Mouse (Mus musculus) embryonic facial prominence, embryonic 10.5 days (tissue): ENCODE results near the gene Ccdc103. TPM values are rescaled to one million over a fixed set of nuclear protein-coding genes. Genes with fewer than 3 reads are reported as not detected.

ENCODE experiments used
- DNase-seq: peaks from one replicate; pipeline ENCODE4 v3.0.0-alpha.2; 2017; ENCODE audit warnings: low spot score
- H3K27ac ChIP-seq: fragments of 300-500 bp; sonication (generic); replicated peaks from 2 replicates; pipeline ENCODE4 v1.5.1; 2016; ENCODE audit warnings: mild to moderate bottlenecking
- H3K27me3 ChIP-seq: fragments of 300-500 bp; sonication (generic); replicated peaks from 2 replicates; pipeline ENCODE4 v1.6.1; 2016; ENCODE audit warnings: low read depth, mild to moderate bottlenecking; ENCODE audit not compliant: poor library complexity, severe bottlenecking
- H3K36me3 ChIP-seq: fragments of 300-500 bp; sonication (generic); replicated peaks from 2 replicates; pipeline ENCODE4 v1.6.1; 2016; ENCODE audit warnings: mild to moderate bottlenecking, moderate library complexity
- H3K4me1 ChIP-seq: fragments of 300-500 bp; sonication (generic); 2 replicates; pipeline ENCODE4 v1.6.1; 2016
- H3K4me3 ChIP-seq: fragments of 300-500 bp; sonication (generic); 2 replicates; pipeline ENCODE4 v1.5.1; 2016; ENCODE audit warnings: mild to moderate bottlenecking, moderate library complexity
- H3K9me3 ChIP-seq: fragments of 300-500 bp; sonication (generic); 2 replicates; pipeline ENCODE4 v1.6.1; 2016; ENCODE audit warnings: mild to moderate bottlenecking
- WGBS: fragments of 180-500 bp; shearing (Covaris S2); methylation state at CpG from one replicate; pipeline ENCODE4 v1.1.7; 2016; 5-methylcytosine and 5-hydroxymethylcytosine counted together
- polyA plus RNA-seq: library from polyadenylated mRNA; unstranded; fragments of >200 nt; fragmentation: Nextera tagmentation; extraction: Ambion mirVana; gene quantifications from 2 replicates; pipeline ENCODE4 v1.2.1, GENCODE M21; 2016

The Ccdc103 gene
- polyA plus RNA-seq, 1 experiment from 2014 or later = 1.8 TPM

GRCm38 (mm10) chr11:102930672-102931071, 49.7 kb downstream of the Ccdc103 start:
- Histone ChIP-seq H3K27me3 (peaks cover 29% of the 10 kb centered on the region; the same call in 1 of the 2 replicates), H3K4me1 (peaks cover 2% of the 10 kb centered on the region; the same call in 1 of the 2 replicates), H3K27ac (no peak overlapping the region), H3K4me3 (no peak overlapping the region), H3K9me3 (no peaks in the 10 kb centered on the region), H3K36me3 (no peaks in the 10 kb centered on the region)
- WGBS = 94% methylated on average over 10 of the region's 10 CpGs
- no peak for DNase-seq

Other genes with a start within 250 kb of the Ccdc103 start
- 0.39 and 0.40 TPM in 2 replicates for gene Meioc, start 217.5 kb upstream of the Ccdc103 start, polyA plus RNA-seq
- gene Ccdc43, start 183.4 kb upstream of the Ccdc103 start, polyA plus RNA-seq = 58.1 and 59.8 TPM in 2 replicates
- 16.3 and 21.0 TPM in 2 replicates for gene Adam11, start 119.8 kb upstream of the Ccdc103 start, polyA plus RNA-seq
- gene Gjc1, start 61.5 kb upstream of the Ccdc103 start, polyA plus RNA-seq = 80.7 and 89.6 TPM in 2 replicates
- not detected in 2 replicates for gene Higd1b, start 45.4 kb upstream of the Ccdc103 start, polyA plus RNA-seq
- gene Eftud2, start 219 bp upstream of the Ccdc103 start, polyA plus RNA-seq = 347 and 348 TPM in 2 replicates
- not detected in 2 replicates for gene Fam187a, start 4.0 kb downstream of the Ccdc103 start, polyA plus RNA-seq
- gene Gfap, start 19.7 kb downstream of the Ccdc103 start, polyA plus RNA-seq = 0.14 and 0.16 TPM in 2 replicates
- 12.1 and 13.0 TPM in 2 replicates for gene Kif18b, start 43.9 kb downstream of the Ccdc103 start, polyA plus RNA-seq
- gene C1ql1, start 65.5 kb downstream of the Ccdc103 start, polyA plus RNA-seq = 1.5 and 2.7 TPM in 2 replicates
- gene Nmt1, start 147.0 kb downstream of the Ccdc103 start, polyA plus RNA-seq = 63.2 and 66.0 TPM in 2 replicates
- 304 and 308 TPM in 2 replicates for gene Dcakd, start 147.1 kb downstream of the Ccdc103 start, polyA plus RNA-seq
- gene Plcd3, start 220.5 kb downstream of the Ccdc103 start, polyA plus RNA-seq = 1.7 and 2.6 TPM in 2 replicates
- gene Acbd4, start 220.5 kb downstream of the Ccdc103 start, polyA plus RNA-seq = 6.3 and 10.1 TPM in 2 replicates
- gene Hexim1, start 235.0 kb downstream of the Ccdc103 start, polyA plus RNA-seq = 2.8 and 2.9 TPM in 2 replicates